Mouse (Mus musculus): ENCODE results near the gene Sec63. TPM values are rescaled to one million over a fixed set of nuclear protein-coding genes. Genes with fewer than 3 reads are reported as not detected.

The Sec63 gene
- polyA plus RNA-seq, 1 experiment from 2014 or later: 22.7 TPM

DNA sequence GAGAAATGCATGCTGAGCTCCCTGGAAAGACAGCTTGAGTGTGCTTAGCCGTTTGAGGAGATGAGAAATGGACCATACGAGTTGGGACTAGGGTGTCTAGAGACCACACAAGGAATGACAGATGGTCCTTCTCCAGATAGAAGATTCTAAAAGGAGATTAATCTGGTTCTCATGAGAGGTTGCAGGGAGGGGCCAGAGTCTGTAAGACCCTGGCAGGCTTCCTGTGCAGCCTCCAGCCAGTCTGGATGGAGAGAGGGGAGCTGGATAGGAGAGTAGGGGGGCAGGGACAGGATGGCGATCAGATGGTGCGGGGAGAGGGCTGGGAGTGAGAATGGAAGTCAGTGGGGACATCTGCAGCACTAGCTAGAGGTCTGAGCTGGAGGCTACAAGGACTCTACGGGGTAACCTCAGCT is 118.0 kb downstream of the Sec63 start:
- WGBS: 69% methylated on average over 5 of the region's 5 CpGs
- Histone ChIP-seq H3K9me3 (ENCODE audit: control insufficient read depth, low read length) (no peaks in the 10 kb centered on the region), H3K36me3 (ENCODE audit: control insufficient read depth, insufficient read depth, low read length) (no peaks in the 10 kb centered on the region), H3K27me3 (ENCODE audit: control insufficient read depth, insufficient read depth, low read length) (no peaks in the 10 kb centered on the region), H3K4me2 (ENCODE audit: low read length) (no peak overlapping the region), H3K4me3 (replicated peaks; ENCODE audit: low read depth, low read length) (no peak overlapping the region), H3K9ac (replicated peaks; ENCODE audit: low read length) (no peak overlapping the region), H3K27ac (replicated peaks; ENCODE audit: low read depth, low read length) (no peak overlapping the region), H3K4me1 (ENCODE audit: control insufficient read depth, insufficient read depth, low read length) (no peaks in the 10 kb centered on the region)
- ATAC-seq (ENCODE audit: low FRiP score, low TSS enrichment) (no peak), DNase-seq (no peak)

DNA sequence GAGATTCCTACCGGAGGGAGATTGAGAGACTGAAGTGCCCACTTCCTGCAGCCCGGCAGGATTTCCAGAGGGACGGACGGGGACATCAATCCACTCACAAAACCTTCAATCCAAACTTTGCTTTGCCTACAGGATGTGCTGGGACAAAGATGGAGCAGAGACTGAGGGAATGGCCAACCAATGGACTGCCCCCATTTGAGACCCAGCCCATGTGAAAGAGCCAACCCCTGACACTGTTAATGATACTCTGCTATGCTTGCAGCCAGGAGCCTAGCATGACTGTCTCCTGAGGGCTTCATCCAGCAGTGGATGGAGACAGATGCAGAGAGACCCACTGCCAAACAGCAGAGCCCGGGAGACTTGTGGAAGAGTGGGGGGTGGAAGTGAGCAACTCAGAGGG is 118.4 kb downstream of the Sec63 start:
- Histone ChIP-seq H3K4me2 (ENCODE audit: low read length) (no peak overlapping the region), H3K36me3 (ENCODE audit: control insufficient read depth, insufficient read depth, low read length) (no peaks in the 10 kb centered on the region), H3K4me3 (replicated peaks; ENCODE audit: low read depth, low read length) (no peak overlapping the region), H3K9me3 (ENCODE audit: control insufficient read depth, low read length) (no peaks in the 10 kb centered on the region), H3K4me1 (ENCODE audit: control insufficient read depth, insufficient read depth, low read length) (no peaks in the 10 kb centered on the region), H3K27ac (replicated peaks; ENCODE audit: low read depth, low read length) (no peak overlapping the region), H3K27me3 (ENCODE audit: control insufficient read depth, insufficient read depth, low read length) (no peaks in the 10 kb centered on the region), H3K9ac (replicated peaks; ENCODE audit: low read length) (no peak overlapping the region)
- DNase-seq (no peak), ATAC-seq (ENCODE audit: low FRiP score, low TSS enrichment) (no peak)
- WGBS: 90% methylated on average over 5 of the region's 5 CpGs

Other genes starting within 250 kb of the Sec63 start
- 3.4 and 5.5 TPM in 2 replicates for gene Nr2e1, start 177.9 kb upstream of the Sec63 start, polyA plus RNA-seq (2014; fragmentation: Nextera tagmentation; extraction: Ambion mirVana)
- gene Ostm1, start 177.7 kb upstream of the Sec63 start, polyA plus RNA-seq (2014; fragmentation: Nextera tagmentation; extraction: Ambion mirVana): 38.9 and 43.1 TPM in 2 replicates
- gene Scml4, start 98.9 kb downstream of the Sec63 start, polyA plus RNA-seq (2014; fragmentation: Nextera tagmentation; extraction: Ambion mirVana): 12.8 and 18.2 TPM in 2 replicates